Mouse (Mus musculus) testis, adult 2 months (tissue): ENCODE results near the gene Stard3.

Experiments used
- CTCF ChIP-seq: fragments of 200-500 bp; IDR thresholded peaks from 2 replicates; pipeline ENCODE4 v1.5.1; 2012; ENCODE audit warnings: low read depth, mild to moderate bottlenecking, inconsistent platforms, low read length, moderate library complexity; ENCODE audit not compliant: control insufficient read depth, insufficient read depth, insufficient replicate concordance
- POLR2A ChIP-seq: fragments of 200-500 bp; IDR thresholded peaks from 2 replicates; pipeline ENCODE4 v1.6.1; 2012; ENCODE audit warnings: low read depth, mild to moderate bottlenecking, inconsistent platforms, low read length, moderate library complexity; ENCODE audit not compliant: control insufficient read depth

DNA sequence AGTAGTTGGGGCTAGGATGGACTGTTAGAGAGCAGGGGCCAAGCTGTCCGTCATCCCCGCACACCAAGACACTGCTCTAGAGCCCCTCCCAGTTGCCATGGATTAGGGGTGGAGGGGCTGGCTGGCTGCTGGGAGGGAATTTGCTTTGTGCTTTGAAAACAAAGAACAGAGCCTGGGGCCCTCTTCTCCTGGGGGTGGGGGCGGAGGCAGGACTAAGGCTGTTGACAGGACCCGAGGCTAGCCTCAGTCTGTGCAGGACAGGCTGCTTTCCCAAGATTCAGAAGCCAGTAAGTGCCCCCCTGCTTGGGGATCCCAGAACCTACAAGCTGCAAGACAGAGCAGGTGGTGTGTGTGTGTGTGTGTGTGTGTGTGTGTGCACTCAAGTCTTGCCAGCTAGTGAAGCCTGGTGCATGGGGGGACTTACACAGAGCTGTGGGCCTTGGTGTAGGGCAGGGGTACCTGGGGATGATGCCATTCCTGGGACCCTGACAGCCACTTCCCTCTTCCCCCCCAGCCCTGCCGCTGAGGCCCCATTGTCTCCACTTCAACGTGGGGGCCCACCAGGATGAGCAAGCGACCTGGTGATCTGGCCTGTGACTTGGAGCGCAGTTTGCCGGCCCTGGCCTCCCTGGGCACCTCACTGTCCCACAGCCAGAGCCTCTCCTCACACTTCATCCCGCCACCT, 13.5 kb downstream of the Stard3 start:
- TF ChIP-seq CTCF (no peak), POLR2A (no peak)
